Comparison of ENCODE assay signal across 16 mouse cellular contexts in genomic region chr3:20119686-20120244, GRCm38 (mm10). TPM values are rescaled to one million over a fixed set of nuclear protein-coding genes. Genes with fewer than 3 reads are reported as not detected.
A peak's percentile ranks its signal among the peaks of the same experiment; 100 is the strongest.
DNase-seq lines count a peak whose midpoint lies in the region; ATAC-seq and TF ChIP-seq lines count a peak whose summit lies in the region.
"Had no signal": no experiment of that assay in that cellular context is flagged by ENCODE, and none has a peak within 500 bp of the region (broad histone marks: within the 10 kb centered on the region; RNA-seq: fewer than 3 reads in every experiment).

No protein-coding gene starts in this region.

- H3K4me2 ChIP-seq in hindbrain, embryonic 11.5 days (replicated peaks; ENCODE audit: low read depth, low read length): no peak overlapping the region
- H3K4me2 ChIP-seq in hindbrain, postnatal 0 days (ENCODE audit: low read depth, low read length): no peak overlapping the region
- no peak overlapping the region for H3K4me2 ChIP-seq in lung, embryonic 15.5 days
- H3K4me2 ChIP-seq in lung, postnatal 0 days (replicated peaks; ENCODE audit: low read depth, low read length): no peak overlapping the region
- H3K4me2 ChIP-seq: embryonic facial prominence, embryonic 15.5 days had no signal

- no peak for TF ChIP-seq CTCF in hindbrain, postnatal 0 days (IDR thresholded peaks at IDR 0.05; ENCODE audit: low read depth)
- no peak for TF ChIP-seq CTCF in lung, postnatal 0 days (IDR thresholded peaks at IDR 0.05)

- no peak overlapping the region for H3K9ac ChIP-seq in hindbrain, embryonic 11.5 days (ENCODE audit: low read depth, low read length)
- H3K9ac ChIP-seq in hindbrain, postnatal 0 days (replicated peaks; ENCODE audit: low read length): no peak overlapping the region
- H3K9ac ChIP-seq in lung, embryonic 15.5 days: no peak overlapping the region
- H3K9ac ChIP-seq in lung, postnatal 0 days (replicated peaks; ENCODE audit: low read depth): no peak overlapping the region
- H3K9ac ChIP-seq: embryonic facial prominence, embryonic 15.5 days had no signal

- TF ChIP-seq EP300 in lung, postnatal 0 days (IDR thresholded peaks at IDR 0.05): no peak

- peak; percentile 4 for DNase-seq in adrenal gland, postnatal 14 days
- no peak for DNase-seq in adrenal gland, adult 8-10 months
- no peak for DNase-seq in hindbrain, embryonic 11.5 days (ENCODE audit: low spot score)
- no peak for DNase-seq in hindbrain, postnatal 0 days (ENCODE audit: low spot score)
- no peak for DNase-seq in lung, postnatal 0 days (ENCODE audit: low spot score)
- DNase-seq in R1 (ENCODE audit: low read depth, low spot score): peak; percentile 84
- no peak for DNase-seq in urinary bladder, adult 2 months (ENCODE audit: low spot score)
- DNase-seq: cerebellum, adult 9-10 months; gastrocnemius, adult 2 months; kidney, adult 11 months; right cerebral cortex, postnatal 14 days had no signal

- WGBS in hindbrain, embryonic 11.5 days: 51% methylated on average over 4 of the region's 4 CpGs
- WGBS in hindbrain, postnatal 0 days: 44% methylated on average over 4 of the region's 4 CpGs
- WGBS in lung, embryonic 15.5 days: 75% methylated on average over 4 of the region's 4 CpGs
- WGBS in lung, postnatal 0 days: 70% methylated on average over 4 of the region's 4 CpGs

- no peak overlapping the region for H3K4me3 ChIP-seq in hindbrain, embryonic 11.5 days (ENCODE audit: low read depth, low read length)
- no peak overlapping the region for H3K4me3 ChIP-seq in hindbrain, postnatal 0 days (ENCODE audit: low read length)
- no peak overlapping the region for H3K4me3 ChIP-seq in lung, embryonic 15.5 days
- H3K4me3 ChIP-seq in lung, postnatal 0 days (ENCODE audit: low read depth, low read length): no peak overlapping the region
- H3K4me3 ChIP-seq: embryonic facial prominence, embryonic 15.5 days; gastrocnemius, adult 2 months; myocyte had no signal

- no peaks in the 10 kb centered on the region for H3K27me3 ChIP-seq in hindbrain, embryonic 11.5 days (ENCODE audit: control insufficient read depth, insufficient read depth, low read length)
- no peaks in the 10 kb centered on the region for H3K27me3 ChIP-seq in hindbrain, postnatal 0 days (ENCODE audit: insufficient read depth, low read length)
- no peaks in the 10 kb centered on the region for H3K27me3 ChIP-seq in lung, embryonic 15.5 days
- H3K27me3 ChIP-seq in lung, postnatal 0 days (replicated peaks; ENCODE audit: insufficient read depth, low read length): no peaks in the 10 kb centered on the region
- H3K27me3 ChIP-seq: embryonic facial prominence, embryonic 15.5 days; Patski had no signal

- H3K4me1 ChIP-seq in hindbrain, embryonic 11.5 days (replicated peaks; ENCODE audit: control insufficient read depth, insufficient read depth, low read length): no peaks in the 10 kb centered on the region
- no peaks in the 10 kb centered on the region for H3K4me1 ChIP-seq in hindbrain, postnatal 0 days (ENCODE audit: insufficient read depth, low read length)
- no peaks in the 10 kb centered on the region for H3K4me1 ChIP-seq in lung, embryonic 15.5 days
- H3K4me1 ChIP-seq in lung, postnatal 0 days (ENCODE audit: insufficient read depth, low read depth, low read length): no peaks in the 10 kb centered on the region
- H3K4me1 ChIP-seq: embryonic facial prominence, embryonic 15.5 days had no signal

- no peaks in the 10 kb centered on the region for H3K36me3 ChIP-seq in hindbrain, embryonic 11.5 days (ENCODE audit: control insufficient read depth, insufficient read depth, low read length)
- peaks cover 5% of the 10 kb centered on the region; the same call in 1 of the 2 replicates for H3K36me3 ChIP-seq in hindbrain, postnatal 0 days (ENCODE audit: insufficient read depth, low read length)
- peaks cover 21% of the 10 kb centered on the region for H3K36me3 ChIP-seq in lung, embryonic 15.5 days
- H3K36me3 ChIP-seq in lung, postnatal 0 days (ENCODE audit: insufficient read depth, low read length): peaks cover 14% of the 10 kb centered on the region

- no peaks in the 10 kb centered on the region for H3K9me3 ChIP-seq in hindbrain, embryonic 11.5 days (ENCODE audit: control insufficient read depth, low read length)
- H3K9me3 ChIP-seq in hindbrain, postnatal 0 days (ENCODE audit: low read length): no peaks in the 10 kb centered on the region
- H3K9me3 ChIP-seq in lung, embryonic 15.5 days: no peaks in the 10 kb centered on the region
- no peaks in the 10 kb centered on the region for H3K9me3 ChIP-seq in lung, postnatal 0 days (ENCODE audit: low read length)
- H3K9me3 ChIP-seq: embryonic facial prominence, embryonic 15.5 days had no signal

- H3K27ac ChIP-seq in hindbrain, embryonic 11.5 days (ENCODE audit: low read depth, low read length): no peak overlapping the region
- H3K27ac ChIP-seq in hindbrain, postnatal 0 days: no peak overlapping the region
- H3K27ac ChIP-seq in lung, embryonic 15.5 days: no peak overlapping the region
- H3K27ac ChIP-seq in lung, postnatal 0 days (ENCODE audit: low read length): no peak overlapping the region
- H3K27ac ChIP-seq: embryonic facial prominence, embryonic 15.5 days; gastrocnemius, adult 2 months had no signal

- ATAC-seq in hindbrain, embryonic 11.5 days (ENCODE audit: low FRiP score): peak; percentile 59
- ATAC-seq in hindbrain, postnatal 0 days: no peak
- ATAC-seq in lung, embryonic 15.5 days (ENCODE audit: borderline replicate concordance, extremely low read depth, low FRiP score, low TSS enrichment): peak; percentile 59; the same call in 1 of the 2 replicates
- no peak for ATAC-seq in lung, postnatal 0 days
- ATAC-seq: forebrain, embryonic 14.5 days; Patski had no signal

RNA-seq across cellular contexts. Expression of gene Gyg, which starts 35.4 kb away (rescaled TPM):
- total RNA-seq in adrenal gland, postnatal 14 days (2021): 84.3 and 84.6 TPM in 2 replicates
- total RNA-seq in adrenal gland, adult 8-10 months (2022): 100 to 1,000 TPM in 2 of 4 experiments, 10 to 100 TPM in 2; 75.7 to 133 (median 94.3) TPM
- 29.5 and 32.5 TPM in 2 replicates for polyA plus RNA-seq in hindbrain, embryonic 11.5 days (2014; fragmentation: Nextera tagmentation; extraction: Ambion mirVana)
- 39.9 and 41.0 TPM in 2 replicates for total RNA-seq in hindbrain, postnatal 0 days (2014; rRNA removed)
- polyA plus RNA-seq in hindbrain, postnatal 0 days (2015; fragmentation: Nextera tagmentation; extraction: Ambion mirVana): 84.9 and 87.7 TPM in 2 replicates
- polyA plus RNA-seq in lung, embryonic 15.5 days (2015; fragmentation: Nextera tagmentation; extraction: Ambion mirVana): 326 and 333 TPM in 2 replicates
- 359 and 383 TPM in 2 replicates for polyA plus RNA-seq in lung, postnatal 0 days (2015; fragmentation: Nextera tagmentation; extraction: Ambion mirVana)
- polyA plus RNA-seq in urinary bladder, adult 2 months (2012; rRNA removed): 45.2 and 52.0 TPM in 2 replicates

Comparison
In these comparisons a context has a peak if more than half of its experiments do, and no peak if none do; other contexts are left out.
1. DNase-seq: peak in adrenal gland, postnatal 14 days (single experiment) and R1 (single experiment); none in adrenal gland, adult 8-10 months (single experiment), hindbrain, embryonic 11.5 days (single experiment), hindbrain, postnatal 0 days (single experiment), lung, postnatal 0 days (single experiment) and urinary bladder, adult 2 months (single experiment).
2. ATAC-seq: peak in hindbrain, embryonic 11.5 days (single experiment) and lung, embryonic 15.5 days (single experiment); none in hindbrain, postnatal 0 days (single experiment) and lung, postnatal 0 days (single experiment).